Mouse (Mus musculus): ENCODE measurements around the gene Cdipt. TPM values are rescaled to one million over a fixed set of nuclear protein-coding genes. Genes with fewer than 3 reads are reported as not detected.

The Cdipt gene
- polyA plus RNA-seq, 1 experiment from 2014 or later: 109 TPM

Other genes starting within 250 kb of the Cdipt start
- 101 and 104 TPM in 2 replicates for gene Mapk3, start 216.3 kb upstream of the Cdipt start, polyA plus RNA-seq (2014; fragmentation: Nextera tagmentation; extraction: Ambion mirVana)
- gene Gdpd3, start 209.6 kb upstream of the Cdipt start, polyA plus RNA-seq (2014; fragmentation: Nextera tagmentation; extraction: Ambion mirVana): 3.6 and 3.9 TPM in 2 replicates
- 105 and 106 TPM in 2 replicates for gene Ypel3, start 199.0 kb upstream of the Cdipt start, polyA plus RNA-seq (2014; fragmentation: Nextera tagmentation; extraction: Ambion mirVana)
- 0.36 and 0.47 TPM in 2 replicates for gene Tbx6, start 194.4 kb upstream of the Cdipt start, polyA plus RNA-seq (2014; fragmentation: Nextera tagmentation; extraction: Ambion mirVana)
- gene Ppp4c, start 183.4 kb upstream of the Cdipt start, polyA plus RNA-seq (2014; fragmentation: Nextera tagmentation; extraction: Ambion mirVana): 277 and 280 TPM in 2 replicates
- gene Fam57b, start 178.2 kb upstream of the Cdipt start, polyA plus RNA-seq (2014; fragmentation: Nextera tagmentation; extraction: Ambion mirVana): 1.5 and 1.8 TPM in 2 replicates
- gene 4930451I11Rik, start 144.3 kb upstream of the Cdipt start, polyA plus RNA-seq (2014; fragmentation: Nextera tagmentation; extraction: Ambion mirVana): not detected in 2 replicates
- 0.86 and 1.2 TPM in 2 replicates for gene Doc2a, start 128.5 kb upstream of the Cdipt start, polyA plus RNA-seq (2014; fragmentation: Nextera tagmentation; extraction: Ambion mirVana)
- 19.0 and 19.5 TPM in 2 replicates for gene Hirip3, start 113.9 kb upstream of the Cdipt start, polyA plus RNA-seq (2014; fragmentation: Nextera tagmentation; extraction: Ambion mirVana)
- gene Ino80e, start 113.5 kb upstream of the Cdipt start, polyA plus RNA-seq (2014; fragmentation: Nextera tagmentation; extraction: Ambion mirVana): 82.6 and 84.6 TPM in 2 replicates
- gene Taok2, start 91.2 kb upstream of the Cdipt start, polyA plus RNA-seq (2014; fragmentation: Nextera tagmentation; extraction: Ambion mirVana): 26.6 and 29.7 TPM in 2 replicates
- 29.5 and 31.7 TPM in 2 replicates for gene Tmem219, start 53.0 kb upstream of the Cdipt start, polyA plus RNA-seq (2014; fragmentation: Nextera tagmentation; extraction: Ambion mirVana)
- 13.1 TPM in 2 replicates for gene Kctd13, start 47.0 kb upstream of the Cdipt start, polyA plus RNA-seq (2014; fragmentation: Nextera tagmentation; extraction: Ambion mirVana)
- gene Asphd1, start 26.3 kb upstream of the Cdipt start, polyA plus RNA-seq (2014; fragmentation: Nextera tagmentation; extraction: Ambion mirVana): 0.39 and 0.65 TPM in 2 replicates
- gene Sez6l2, start 25.4 kb upstream of the Cdipt start, polyA plus RNA-seq (2014; fragmentation: Nextera tagmentation; extraction: Ambion mirVana): 3.2 and 3.8 TPM in 2 replicates
- 2.2 and 2.5 TPM in 2 replicates for gene Cdiptos, start 184 bp downstream of the Cdipt start, polyA plus RNA-seq (2014; fragmentation: Nextera tagmentation; extraction: Ambion mirVana)
- 27.4 and 29.6 TPM in 2 replicates for gene Mvp, start 38.7 kb downstream of the Cdipt start, polyA plus RNA-seq (2014; fragmentation: Nextera tagmentation; extraction: Ambion mirVana)
- gene Pagr1b, start 40.6 kb downstream of the Cdipt start, polyA plus RNA-seq (2014; fragmentation: Nextera tagmentation; extraction: Ambion mirVana): 0.45 and 0.86 TPM in 2 replicates
- 43.9 and 47.7 TPM in 2 replicates for gene Pagr1a, start 41.4 kb downstream of the Cdipt start, polyA plus RNA-seq (2014; fragmentation: Nextera tagmentation; extraction: Ambion mirVana)
- 41.8 and 46.3 TPM in 2 replicates for gene Gm42742, start 45.2 kb downstream of the Cdipt start, polyA plus RNA-seq (2014; fragmentation: Nextera tagmentation; extraction: Ambion mirVana)
- 9.2 and 9.5 TPM in 2 replicates for gene Prrt2, start 45.3 kb downstream of the Cdipt start, polyA plus RNA-seq (2014; fragmentation: Nextera tagmentation; extraction: Ambion mirVana)
- 55.1 and 61.9 TPM in 2 replicates for gene Maz, start 51.1 kb downstream of the Cdipt start, polyA plus RNA-seq (2014; fragmentation: Nextera tagmentation; extraction: Ambion mirVana)
- 115 and 129 TPM in 2 replicates for gene Kif22, start 66.6 kb downstream of the Cdipt start, polyA plus RNA-seq (2014; fragmentation: Nextera tagmentation; extraction: Ambion mirVana)
- gene Zg16, start 111.4 kb downstream of the Cdipt start, polyA plus RNA-seq (2014; fragmentation: Nextera tagmentation; extraction: Ambion mirVana): 0.30 TPM in 1 of 2 replicates, not detected in the other
- gene AI467606, start 115.4 kb downstream of the Cdipt start, polyA plus RNA-seq (2014; fragmentation: Nextera tagmentation; extraction: Ambion mirVana): 2.6 and 3.9 TPM in 2 replicates
- 2.9 TPM in 2 replicates for gene Qprt, start 146.3 kb downstream of the Cdipt start, polyA plus RNA-seq (2014; fragmentation: Nextera tagmentation; extraction: Ambion mirVana)
- 0.22 and 0.39 TPM in 2 replicates for gene Spn, start 161.9 kb downstream of the Cdipt start, polyA plus RNA-seq (2014; fragmentation: Nextera tagmentation; extraction: Ambion mirVana)
- gene Cd2bp2, start 220.1 kb downstream of the Cdipt start, polyA plus RNA-seq (2014; fragmentation: Nextera tagmentation; extraction: Ambion mirVana): 44.4 and 46.9 TPM in 2 replicates
- gene Tbc1d10b, start 232.6 kb downstream of the Cdipt start, polyA plus RNA-seq (2014; fragmentation: Nextera tagmentation; extraction: Ambion mirVana): 21.3 and 21.4 TPM in 2 replicates
- 10.8 and 12.9 TPM in 2 replicates for gene Mylpf, start 233.0 kb downstream of the Cdipt start, polyA plus RNA-seq (2014; fragmentation: Nextera tagmentation; extraction: Ambion mirVana)